Mouse (Mus musculus) splenic B cell, adult 2 months (primary cell): ENCODE measurements around the gene Rpl4.
"Not testable (repeated sequence)": the region's sequence is repeated elsewhere in the genome, so short reads cannot be mapped to it uniquely, and the experiment has no call there.

ENCODE experiments used
- DNase-seq: peaks from one replicate; pipeline ENCODE4 v3.0.0-alpha.2; 2011; ENCODE audit warnings: low read depth, low spot score
- H3K27me3 ChIP-seq: 2 replicates; pipeline ENCODE4 v1.6.1; 2012; ENCODE audit warnings: mild to moderate bottlenecking, low read length, moderate library complexity, mixed read lengths; ENCODE audit not compliant: control insufficient read depth, poor library complexity, insufficient read depth, severe bottlenecking
- H3K36me3 ChIP-seq: 2 replicates; pipeline ENCODE4 v1.6.1; 2012; ENCODE audit warnings: mild to moderate bottlenecking, low read length, moderate library complexity, mixed read lengths; ENCODE audit not compliant: control insufficient read depth, poor library complexity, insufficient read depth, severe bottlenecking

Gene Rpl4

DNA sequence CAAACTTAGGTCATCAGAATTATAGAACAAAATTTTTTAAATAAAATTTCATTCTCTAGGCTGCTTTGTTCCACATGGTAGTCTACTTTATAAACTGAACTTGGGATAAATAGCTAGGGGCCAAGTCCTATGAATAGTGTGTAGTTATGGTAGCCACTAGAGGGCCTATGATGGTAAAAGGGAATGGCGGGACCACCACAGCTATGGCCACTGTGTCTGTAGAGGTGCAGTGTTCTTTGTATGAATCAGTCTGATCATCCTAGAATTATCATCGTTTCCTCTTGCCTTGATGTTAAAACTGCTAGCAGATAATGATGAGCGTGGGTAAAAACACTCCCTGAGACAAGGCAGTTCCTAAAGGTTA lies 5.4 kb downstream of the Rpl4 start:
- DNase-seq: peak; percentile 44
- peaks cover 2% of the 10 kb centered on the region; the same call in 1 of the 2 replicates for H3K27me3 ChIP-seq

DNA sequence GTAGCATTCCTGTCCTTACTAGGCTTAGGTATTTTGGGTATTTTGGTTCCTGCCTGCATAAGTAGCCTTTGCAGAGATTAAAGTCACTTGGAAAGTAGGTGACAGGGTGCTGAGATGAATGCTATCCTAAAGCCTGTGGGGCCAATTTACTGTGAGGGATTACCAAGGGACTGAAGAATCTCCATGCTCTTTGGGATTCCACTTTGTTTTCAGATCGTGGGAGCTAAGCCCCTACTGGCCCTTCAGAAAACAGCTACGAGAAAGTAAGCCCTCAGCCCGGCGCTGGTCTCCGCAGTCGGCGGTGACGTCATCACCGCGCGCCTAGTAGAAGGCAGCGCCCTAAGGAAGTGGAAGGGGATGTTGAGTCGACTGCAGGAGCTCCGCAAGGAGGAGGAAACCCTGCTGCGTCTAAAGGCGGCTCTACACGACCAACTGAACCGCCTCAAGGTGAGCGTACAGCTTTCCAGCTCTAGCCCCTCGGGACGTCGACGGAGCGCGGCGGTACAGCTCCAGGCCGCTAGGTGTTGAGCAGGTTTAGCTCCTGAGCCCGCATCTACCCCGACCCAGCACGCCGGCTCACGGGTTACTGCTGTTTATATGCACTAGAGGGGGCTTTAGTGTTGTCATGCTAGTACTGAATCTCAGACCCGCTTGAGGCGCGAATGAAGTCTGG lies 5.9 kb downstream of the Rpl4 start, which contains the start of gene Snapc5:
TSS of gene Snapc5 (plus strand) at position 301 of the 673 bp plus-strand sequence.
- Histone ChIP-seq H3K27me3 (peaks cover 2% of the 10 kb centered on the region; the same call in 1 of the 2 replicates), H3K36me3 (peaks cover 20% of the 10 kb centered on the region)
- DNase-seq: peak; percentile 94

More for the DNA sequence above, 5.4 kb downstream of the Rpl4 start:
- peaks cover 20% of the 10 kb centered on the region for H3K36me3 ChIP-seq

DNA sequence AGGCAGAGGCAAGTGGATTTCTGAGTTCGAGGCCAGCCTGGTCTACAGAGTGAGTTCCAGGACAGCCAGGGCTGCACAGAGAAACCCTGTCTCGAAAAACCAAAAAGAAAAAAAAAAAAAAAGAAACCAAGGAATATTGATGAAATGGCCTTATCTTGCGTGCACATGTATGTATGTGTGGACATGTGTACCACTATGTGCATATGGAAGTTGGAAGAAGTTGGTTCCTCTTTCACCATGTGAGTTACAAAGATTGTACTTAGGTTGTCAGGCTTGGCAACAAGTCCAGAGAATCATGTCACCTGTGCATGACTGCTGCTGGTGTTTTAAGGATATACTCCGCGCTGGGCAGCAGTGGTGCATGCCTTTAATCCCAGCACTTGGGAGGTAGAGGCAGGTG lies 10.1 kb downstream of the Rpl4 start:
- peaks cover 12% of the 10 kb centered on the region for H3K36me3 ChIP-seq
- DNase-seq, H3K27me3 ChIP-seq: not testable (repeated sequence)

DNA sequence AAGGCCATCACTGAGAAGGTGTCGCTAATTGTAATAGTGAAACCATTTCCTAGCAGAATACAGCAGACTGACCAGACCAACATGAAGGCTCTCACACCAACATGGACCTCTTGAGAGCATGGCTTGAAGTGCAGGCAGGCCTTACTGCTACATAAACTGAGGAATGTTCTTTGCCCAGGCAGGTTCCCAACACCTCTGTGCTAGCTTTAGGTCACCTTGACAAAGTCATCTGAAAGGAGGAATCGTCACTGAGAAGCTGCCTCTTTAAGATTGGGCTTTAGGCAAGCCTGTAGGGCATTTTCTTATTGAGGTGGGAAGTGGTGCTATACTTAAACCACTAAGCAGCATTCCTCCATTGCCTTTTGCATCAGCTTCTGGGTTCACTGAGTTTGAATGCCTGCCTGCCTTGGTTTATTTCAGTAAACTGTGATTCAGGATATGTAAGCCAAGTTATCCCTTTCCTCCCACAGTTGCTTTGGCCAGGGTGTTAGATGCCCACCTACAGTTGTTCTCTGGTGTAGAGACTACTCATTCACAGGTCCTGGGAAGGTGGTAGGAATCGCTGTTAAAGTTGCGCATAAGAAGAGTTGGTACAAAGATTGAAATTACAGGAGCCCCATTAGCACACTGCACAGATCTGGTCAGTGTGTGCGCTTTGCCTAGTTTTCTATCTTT lies 11.1 kb downstream of the Rpl4 start:
- H3K27me3 ChIP-seq: peaks cover 2% of the 10 kb centered on the region; the same call in 1 of the 2 replicates
- H3K36me3 ChIP-seq: peaks cover 9% of the 10 kb centered on the region
- DNase-seq: no peak

DNA sequence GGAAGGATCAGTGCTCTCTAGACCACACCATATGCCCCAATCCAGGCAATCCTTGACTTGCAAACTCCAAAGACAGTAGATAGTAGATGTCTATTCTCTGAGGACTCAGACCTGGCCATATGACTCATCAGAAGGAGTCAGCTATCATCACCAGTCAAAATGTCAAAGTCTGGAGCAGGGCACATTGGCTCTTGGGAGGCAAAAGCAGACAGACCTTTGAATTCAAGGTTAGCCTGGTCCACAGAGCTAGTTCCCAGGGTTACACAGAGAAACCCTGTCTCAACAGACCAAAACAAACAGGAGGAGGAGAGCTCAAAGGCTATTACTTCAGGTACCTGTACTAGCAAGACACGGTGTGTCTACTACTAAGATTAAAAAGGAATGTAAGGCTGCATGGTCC lies 20.7 kb downstream of the Rpl4 start:
- Histone ChIP-seq H3K36me3 (peaks cover 16% of the 10 kb centered on the region), H3K27me3 (no peaks in the 10 kb centered on the region)
- DNase-seq: no peak

DNA sequence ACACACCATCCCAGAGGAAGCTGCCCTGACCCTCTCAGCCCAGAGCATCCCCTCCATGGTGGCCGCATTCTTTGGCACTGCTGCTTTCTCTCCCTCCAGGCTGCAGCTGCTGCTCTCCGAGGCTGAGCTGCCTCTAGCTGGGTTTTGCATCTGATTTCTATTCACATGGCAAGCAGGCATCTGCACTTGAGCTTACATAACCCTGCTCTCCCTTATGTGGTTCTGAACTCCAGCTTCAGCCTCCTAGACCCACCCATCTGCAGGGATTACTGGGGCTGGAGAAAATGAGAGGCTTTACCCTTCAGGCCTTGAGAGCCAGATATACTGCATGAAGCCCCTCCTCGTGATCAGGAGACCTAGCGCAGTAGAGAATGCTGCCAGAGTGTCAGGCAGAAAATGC lies 22.4 kb downstream of the Rpl4 start:
- Histone ChIP-seq H3K27me3 (no peaks in the 10 kb centered on the region), H3K36me3 (peaks cover 18% of the 10 kb centered on the region)
- DNase-seq: no peak

DNA sequence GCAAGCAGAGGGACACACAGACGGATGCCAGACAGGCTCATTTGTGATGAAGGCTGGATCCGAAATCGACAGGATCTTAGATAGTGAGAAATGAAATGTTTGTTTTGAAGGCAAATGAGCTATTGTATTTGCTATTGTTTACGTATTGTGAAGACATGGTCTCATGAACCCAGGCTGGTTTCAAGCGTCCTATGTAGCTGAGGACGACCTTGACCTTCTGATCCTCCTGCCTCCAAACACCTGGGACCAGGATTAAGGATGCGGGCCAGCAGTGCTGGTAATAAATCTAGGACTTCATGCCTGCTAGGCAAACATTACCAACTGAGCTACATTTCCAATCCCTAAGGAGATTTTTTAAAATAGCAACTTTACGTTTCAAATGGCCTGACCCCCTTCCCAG lies 24.3 kb downstream of the Rpl4 start:
- no peak for DNase-seq
- H3K36me3 ChIP-seq: peaks cover 15% of the 10 kb centered on the region
- H3K27me3 ChIP-seq: no peaks in the 10 kb centered on the region

DNA sequence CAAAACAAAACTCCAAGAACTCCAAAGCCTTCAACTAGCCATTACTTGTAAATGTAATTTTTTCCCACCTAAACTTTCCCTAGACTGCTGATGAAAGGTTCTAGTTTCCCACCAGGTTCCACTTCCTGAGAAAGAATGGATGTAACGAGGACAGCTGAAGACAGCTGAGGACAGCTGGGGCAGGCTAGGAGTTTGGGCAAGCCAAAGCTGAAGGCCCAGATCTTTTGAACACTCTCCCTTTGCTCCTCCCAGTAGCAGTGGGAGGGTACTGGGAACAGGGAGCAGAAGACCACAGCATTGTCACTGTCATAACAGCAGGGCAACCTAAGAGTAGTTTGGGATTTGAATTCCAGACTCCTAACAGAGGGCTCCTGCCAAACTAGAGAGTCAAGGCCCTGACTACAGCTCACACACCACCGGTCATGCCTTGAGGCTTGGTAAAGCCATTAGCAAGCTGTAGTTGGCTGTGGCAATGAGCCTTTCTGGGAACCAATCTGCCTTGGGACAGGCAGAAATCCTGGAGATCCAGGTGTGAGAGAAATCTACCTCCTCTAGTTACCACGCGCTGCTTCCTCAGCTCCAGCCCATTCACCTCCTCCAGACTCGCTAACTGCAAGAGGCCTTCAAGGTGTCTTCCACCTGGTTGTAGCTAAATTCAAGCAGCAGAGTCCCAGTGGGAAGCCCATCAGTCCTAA lies 25.0 kb downstream of the Rpl4 start:
- no peak for DNase-seq

DNA sequence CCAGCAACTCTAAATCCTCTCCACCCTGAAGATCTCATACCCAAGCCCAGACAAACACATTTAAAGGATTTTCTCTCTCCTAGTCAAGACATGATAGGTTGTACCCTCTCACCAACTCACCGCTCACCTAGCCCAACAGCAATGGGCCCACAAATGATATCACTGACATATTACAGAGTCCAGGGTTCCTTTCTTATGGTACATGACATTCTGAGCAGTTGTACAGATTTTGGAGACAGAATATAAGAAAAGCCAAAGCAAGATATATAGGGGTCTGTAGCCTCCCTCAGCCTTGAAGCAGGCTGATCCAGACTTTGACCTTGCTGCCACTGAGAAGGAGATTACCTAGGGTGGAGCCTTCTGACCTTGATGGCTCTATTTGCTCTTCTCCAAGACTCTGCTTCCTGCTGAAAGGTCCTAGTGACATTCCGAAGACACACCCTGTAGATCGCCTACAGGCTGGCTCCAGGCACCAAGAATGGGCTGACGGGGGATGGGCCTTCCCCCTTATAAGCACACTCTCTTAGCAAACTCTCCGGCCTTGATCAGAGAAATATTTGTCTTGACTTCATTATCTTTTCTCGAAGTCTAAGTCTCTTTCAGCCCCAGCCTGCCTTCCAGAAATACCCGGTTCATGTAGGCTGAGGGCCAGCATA lies 25.7 kb downstream of the Rpl4 start:
- H3K27me3 ChIP-seq, H3K36me3 ChIP-seq, DNase-seq: not testable (repeated sequence)

More for the DNA sequence above, 25.0 kb downstream of the Rpl4 start:
- no peaks in the 10 kb centered on the region for H3K27me3 ChIP-seq
- peaks cover 13% of the 10 kb centered on the region for H3K36me3 ChIP-seq

DNA sequence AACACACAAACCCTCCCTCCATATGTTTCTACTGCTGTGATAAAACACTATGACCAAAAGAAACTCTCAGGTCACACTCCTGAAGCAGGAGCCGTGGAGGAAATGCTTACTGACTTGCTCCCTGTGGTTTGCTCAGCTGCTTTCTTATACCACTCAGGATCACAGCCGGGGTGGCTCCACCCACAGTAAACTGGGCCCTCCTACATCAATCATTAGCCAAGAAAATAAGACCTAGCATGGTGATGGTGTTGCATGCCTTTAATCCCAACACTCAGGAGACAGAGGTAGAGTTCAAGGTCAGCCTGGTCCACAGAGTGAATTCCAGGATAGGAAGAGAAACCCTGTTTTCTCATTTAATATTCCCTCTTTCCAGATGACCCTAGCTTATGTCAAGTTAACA lies 26.7 kb downstream of the Rpl4 start:
- no peak for DNase-seq
- H3K27me3 ChIP-seq: no peaks in the 10 kb centered on the region
- H3K36me3 ChIP-seq: peaks cover 12% of the 10 kb centered on the region

DNA sequence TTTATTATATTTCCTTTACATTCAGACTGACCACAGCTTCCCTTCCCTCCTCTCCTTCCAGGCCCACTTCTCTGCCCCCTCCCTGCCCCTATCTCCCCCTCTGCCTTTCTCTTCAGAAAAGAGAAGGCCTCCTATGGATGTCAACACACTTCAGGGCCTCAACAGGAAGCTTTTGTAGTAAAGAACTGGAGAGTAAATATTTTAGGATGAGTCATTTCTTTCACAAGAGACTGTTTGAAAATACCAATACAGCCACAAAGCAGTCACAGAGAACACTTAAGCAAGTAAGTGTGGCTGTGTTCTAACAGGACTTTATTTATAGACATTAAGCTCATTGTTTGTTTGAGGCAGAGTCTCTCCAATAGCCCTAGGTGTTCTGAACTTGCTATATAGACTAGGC lies 29.2 kb downstream of the Rpl4 start:
- no peak for DNase-seq
- Histone ChIP-seq H3K36me3 (peaks cover 16% of the 10 kb centered on the region), H3K27me3 (no peaks in the 10 kb centered on the region)

DNA sequence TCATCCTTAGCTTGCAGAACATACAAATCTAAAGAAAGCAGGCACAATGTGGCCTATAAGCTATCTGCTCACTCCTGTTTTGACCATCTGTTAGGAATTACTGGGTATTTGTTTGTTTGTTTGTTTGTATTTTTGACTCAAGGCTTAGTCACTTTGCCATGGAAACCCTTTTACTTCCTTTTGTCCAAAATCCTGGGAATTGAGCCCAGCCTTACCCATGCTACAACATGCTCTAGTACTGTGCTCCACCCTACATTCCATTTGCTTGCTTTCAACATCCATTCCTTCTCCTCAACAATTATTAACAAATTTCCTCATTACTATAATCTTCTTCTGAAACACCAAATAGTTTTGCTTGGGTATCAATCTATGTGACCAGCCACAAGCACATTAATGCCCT lies 29.7 kb downstream of the Rpl4 start:
- no peak for DNase-seq
- Histone ChIP-seq H3K27me3 (no peaks in the 10 kb centered on the region), H3K36me3 (peaks cover 16% of the 10 kb centered on the region)

DNA sequence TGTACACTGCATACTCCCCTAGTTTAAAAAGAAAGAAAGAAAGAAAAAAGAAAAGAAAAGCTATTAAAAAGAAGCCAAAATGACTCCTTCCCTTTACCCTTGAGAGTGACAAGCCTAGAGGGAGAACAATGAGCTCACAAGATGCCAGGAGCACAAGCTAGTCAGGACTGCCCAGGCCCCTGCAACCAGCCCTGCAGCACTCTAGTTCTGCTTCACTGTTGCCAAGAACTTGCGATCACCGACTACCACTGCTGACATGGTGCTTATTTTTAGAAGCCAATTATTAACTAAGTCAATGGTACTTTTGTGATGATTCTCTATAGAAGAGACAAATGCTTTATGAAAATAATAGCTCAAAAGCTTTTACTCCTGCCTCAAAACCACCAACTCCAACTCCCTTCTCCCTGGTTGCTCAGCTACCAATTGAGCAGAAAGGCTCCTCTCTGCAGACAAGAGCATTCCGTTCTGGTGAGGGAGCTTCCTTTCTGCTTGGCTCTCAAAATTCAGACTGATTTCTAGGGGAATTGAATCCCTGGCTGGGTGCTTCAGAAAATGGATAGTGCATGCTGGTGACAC lies 34.4 kb downstream of the Rpl4 start:
- no peak for DNase-seq
- Histone ChIP-seq H3K27me3 (no peaks in the 10 kb centered on the region), H3K36me3 (peaks cover 25% of the 10 kb centered on the region)

DNA sequence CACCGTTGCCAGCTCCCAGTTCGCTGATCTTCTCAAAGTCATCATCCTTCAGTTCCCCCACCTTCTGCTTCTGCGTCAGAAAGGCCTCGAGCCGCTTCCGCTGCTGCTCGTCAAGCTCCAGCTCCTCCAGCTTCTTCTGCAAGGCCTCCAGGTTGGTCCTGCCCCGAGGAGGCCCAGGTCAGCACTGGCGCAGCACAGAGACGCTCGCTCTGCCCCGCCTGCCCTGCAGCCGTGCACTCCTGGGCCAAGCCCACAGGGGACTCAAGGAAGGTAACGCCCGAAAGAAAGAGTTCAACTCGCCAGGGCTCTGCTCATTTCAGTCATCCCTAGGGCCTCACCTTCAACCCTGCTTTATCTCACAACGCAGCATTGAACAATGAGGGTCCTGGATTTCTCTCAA lies 41.3 kb downstream of the Rpl4 start:
- DNase-seq: no peak
- Histone ChIP-seq H3K27me3 (no peaks in the 10 kb centered on the region), H3K36me3 (peaks cover 7% of the 10 kb centered on the region)
